Mouse (Mus musculus): ENCODE data around the gene F8. TPM values are rescaled to one million over a fixed set of nuclear protein-coding genes. Genes with fewer than 3 reads are reported as not detected.

F8 gene
- 1.1 TPM for polyA plus RNA-seq (2017; shearing (Covaris generic))

GRCm38 (mm10) chrX:75382195-75382771, at the start of gene F8, which contains the start of gene Fundc2:
TSS of gene F8 (minus strand) at chrX:75382615.
TSS of gene Fundc2 (plus strand) at chrX:75382399.

DNA sequence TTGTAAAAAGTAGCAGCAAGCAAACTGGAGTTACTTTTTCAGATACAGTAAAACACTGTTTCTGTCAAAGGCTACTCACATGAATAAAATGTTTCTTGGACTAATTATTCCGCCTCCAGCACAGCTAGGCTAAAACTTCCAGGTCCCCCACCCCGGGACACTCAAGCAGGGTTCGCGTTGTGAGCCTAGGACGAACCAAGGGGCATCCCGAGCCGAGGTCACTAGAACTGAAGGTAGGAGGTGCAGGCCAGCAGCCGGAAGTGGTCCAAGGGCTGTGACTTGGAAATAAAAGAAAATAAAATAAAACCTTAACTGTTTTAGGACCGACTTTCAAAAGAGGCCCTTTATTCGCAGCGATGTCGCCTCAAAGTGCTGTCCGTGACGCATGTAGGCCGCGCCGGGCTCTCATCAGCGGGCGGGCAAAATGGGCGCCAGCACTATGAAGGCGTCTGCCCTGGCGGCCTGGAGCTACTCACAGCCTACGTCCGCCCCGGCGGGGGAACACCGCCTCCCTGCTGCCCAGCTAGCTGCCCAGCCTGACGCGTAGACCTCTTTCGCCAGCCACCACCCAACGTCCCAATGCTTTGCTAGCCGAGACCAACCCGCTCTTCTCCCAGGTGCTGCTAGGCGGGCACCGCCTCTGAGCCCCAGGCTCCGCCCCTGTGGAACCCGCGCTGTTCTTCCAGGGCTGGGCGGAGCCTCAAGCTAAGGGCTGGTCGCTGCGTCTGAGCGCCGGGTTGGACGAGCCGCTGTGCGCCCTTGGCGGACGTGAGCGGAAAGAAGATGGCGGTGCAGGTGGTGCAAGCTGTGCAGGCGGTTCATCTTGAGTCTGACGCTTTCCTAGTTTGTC, 33.7 kb upstream of the F8 start, which contains the start of the genes Cmc4, Mtcp1 and Brcc3:
TSS of gene Cmc4 (minus strand) at position 649 of the 850 bp plus-strand sequence.
TSS of gene Mtcp1 (minus strand) at position 653 of the 850 bp plus-strand sequence.
TSS of gene Brcc3 (plus strand) at position 693 of the 850 bp plus-strand sequence.

DNA sequence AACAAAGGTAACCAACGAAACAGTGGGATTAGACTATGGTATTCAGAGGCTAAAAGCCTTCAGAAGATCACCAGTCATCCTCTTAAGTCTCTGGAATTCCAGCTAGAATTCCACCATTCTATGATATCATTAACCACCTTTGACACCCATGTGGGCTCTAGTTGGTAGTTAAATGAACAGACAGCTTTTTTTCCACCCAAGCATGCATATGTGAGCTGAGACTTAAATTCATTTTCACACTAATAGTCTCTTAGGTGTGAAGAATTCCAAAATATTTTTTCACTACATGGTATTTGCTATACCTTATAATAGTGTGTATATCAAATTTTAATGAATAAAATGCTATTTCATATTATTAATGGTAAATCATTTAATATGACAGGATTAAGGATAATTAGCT, 218.7 kb downstream of the F8 start, which contains the start of gene Smim9:
TSS of gene Smim9 (minus strand) at position 101 of the 400 bp plus-strand sequence.

GRCm38 (mm10) chrX:75130467-75131160, 251.8 kb downstream of the F8 start, which contains the start of gene Mpp1:
TSS of gene Mpp1 (minus strand) at chrX:75131016.

Other genes with a start within 250 kb of the F8 start
- gene Smim9, start 218.8 kb downstream of the F8 start, polyA plus RNA-seq (2017; shearing (Covaris generic)): not detected
- gene Fundc2, start 216 bp downstream of the F8 start, polyA plus RNA-seq (2017; shearing (Covaris generic)): 67.3 TPM
- 23.5 TPM for gene Cmc4, start 34.0 kb upstream of the F8 start, polyA plus RNA-seq (2017; shearing (Covaris generic))
- gene Mtcp1, start 34.0 kb upstream of the F8 start, polyA plus RNA-seq (2017; shearing (Covaris generic)): 13.3 TPM
- gene Brcc3, start 34.0 kb upstream of the F8 start, polyA plus RNA-seq (2017; shearing (Covaris generic)): 70.3 TPM
- 143 TPM for gene Vbp1, start 131.7 kb upstream of the F8 start, polyA plus RNA-seq (2017; shearing (Covaris generic))
- 3.3 TPM for gene Rab39b, start 195.6 kb upstream of the F8 start, polyA plus RNA-seq (2017; shearing (Covaris generic))